Mouse (Mus musculus): ENCODE data around the gene Shd.

DNA sequence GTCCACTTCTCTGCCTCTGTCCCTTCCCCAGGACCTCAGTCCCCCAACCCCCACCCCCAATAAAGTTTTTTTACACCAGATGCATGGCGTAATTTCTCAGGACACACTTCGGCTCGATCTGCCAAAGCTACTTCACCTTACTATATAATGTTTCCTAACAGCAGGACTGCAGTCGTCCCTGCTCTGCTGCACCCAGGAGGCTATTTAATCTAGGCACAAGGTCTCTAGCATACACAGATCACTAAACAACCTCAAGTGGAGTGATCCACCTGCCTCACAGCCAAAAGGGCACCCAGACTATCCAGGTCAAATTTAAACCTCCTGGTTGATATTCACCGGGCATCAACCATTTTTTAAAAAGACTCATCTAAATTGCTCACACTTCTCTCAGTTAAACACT lies 24.6 kb upstream of the Shd start:
- TF ChIP-seq POLR2A (IDR thresholded peaks at IDR 0.05; ENCODE audit: low read depth, low read length): no peak
- no peak for TF ChIP-seq CTCF (IDR thresholded peaks at IDR 0.05; ENCODE audit: extremely low read depth, insufficient read depth, insufficient read length, insufficient replicate concordance)

Data from spleen, adult 2 months (tissue).